8 mouse cellular contexts compared by ENCODE assay signal in genomic region chr9:56505083-56505792, GRCm38 (mm10).
A peak's percentile ranks its signal among the peaks of the same experiment; 100 is the strongest.
DNase-seq lines count a peak whose midpoint lies in the region; ATAC-seq and TF ChIP-seq lines count a peak whose summit lies in the region.

No protein-coding gene starts in this region.

- 79% methylated on average over 9 of the region's 9 CpGs for WGBS in spleen, adult 2 months
- 55% methylated on average over 9 of the region's 9 CpGs for WGBS in intestine, postnatal 0 days
- 29% methylated on average over 9 of the region's 9 CpGs for WGBS in lung, embryonic 16.5 days
- WGBS in stomach, embryonic 16.5 days = 35% methylated on average over 9 of the region's 9 CpGs

- H3K9me3 ChIP-seq in intestine, postnatal 0 days (ENCODE audit: control insufficient read depth) = no peaks in the 10 kb centered on the region
- H3K9me3 ChIP-seq in lung, embryonic 16.5 days (ENCODE audit: control insufficient read depth, low read length) = no peaks in the 10 kb centered on the region
- no peaks in the 10 kb centered on the region for H3K9me3 ChIP-seq in stomach, embryonic 16.5 days (replicated peaks; ENCODE audit: control insufficient read depth, low read length)

- no peak for ATAC-seq in intestine, postnatal 0 days
- peak; percentile 74 for ATAC-seq in lung, embryonic 16.5 days (ENCODE audit: low read depth)
- ATAC-seq in stomach, embryonic 16.5 days (ENCODE audit: insufficient read depth, low FRiP score) = peak; percentile 41; the same call in 1 of the 2 replicates

- H3K36me3 ChIP-seq in spleen, adult 2 months (ENCODE audit: control insufficient read depth, insufficient read depth, low read length) = no peaks in the 10 kb centered on the region
- no peaks in the 10 kb centered on the region for H3K36me3 ChIP-seq in intestine, postnatal 0 days (ENCODE audit: control insufficient read depth, insufficient read depth)
- H3K36me3 ChIP-seq in lung, embryonic 16.5 days (ENCODE audit: control insufficient read depth, insufficient read depth, low read length) = no peaks in the 10 kb centered on the region
- H3K36me3 ChIP-seq in stomach, embryonic 16.5 days (ENCODE audit: control insufficient read depth, insufficient read depth, low read length) = no peaks in the 10 kb centered on the region

- no peaks in the 10 kb centered on the region for H3K27me3 ChIP-seq in spleen, adult 2 months (ENCODE audit: control insufficient read depth, insufficient read depth, low read length)
- H3K27me3 ChIP-seq in intestine, postnatal 0 days (replicated peaks; ENCODE audit: control insufficient read depth, insufficient read depth, low read length) = no peaks in the 10 kb centered on the region
- H3K27me3 ChIP-seq in lung, embryonic 16.5 days (ENCODE audit: control insufficient read depth, insufficient read depth, low read depth, low read length) = no peaks in the 10 kb centered on the region
- H3K27me3 ChIP-seq in stomach, embryonic 16.5 days (ENCODE audit: control insufficient read depth, insufficient read depth, low read length) = no peaks in the 10 kb centered on the region

- H3K27ac ChIP-seq in spleen, adult 2 months (ENCODE audit: insufficient read depth, low read length) = peak overlapping the region; percentile 68
- 0 out of 2 replicates have a peak overlapping the region, but pooled peaks have one; percentile 11 for H3K27ac ChIP-seq in intestine, postnatal 0 days (ENCODE audit: low read depth, low read length)
- H3K27ac ChIP-seq in lung, embryonic 16.5 days (ENCODE audit: low read length) = peak overlapping the region; percentile 100
- peak overlapping the region; percentile 98 for H3K27ac ChIP-seq in stomach, embryonic 16.5 days (ENCODE audit: low read length)

- peaks cover 4% of the 10 kb centered on the region; the same call in 1 of the 2 replicates for H3K4me1 ChIP-seq in spleen, adult 2 months (ENCODE audit: control insufficient read depth, insufficient read depth, insufficient read length)
- H3K4me1 ChIP-seq in intestine, postnatal 0 days (replicated peaks; ENCODE audit: control insufficient read depth, insufficient read depth, low read length) = no peaks in the 10 kb centered on the region
- peaks cover 61% of the 10 kb centered on the region for H3K4me1 ChIP-seq in lung, embryonic 16.5 days (replicated peaks; ENCODE audit: control insufficient read depth, insufficient read depth, low read length)
- H3K4me1 ChIP-seq in stomach, embryonic 16.5 days (ENCODE audit: control insufficient read depth, insufficient read depth, low read length) = peaks cover 72% of the 10 kb centered on the region

- peak overlapping the region; percentile 94 for H3K4me2 ChIP-seq in intestine, postnatal 0 days (replicated peaks; ENCODE audit: low read depth)
- peak overlapping the region; percentile 78 for H3K4me2 ChIP-seq in lung, embryonic 16.5 days (ENCODE audit: low read depth, low read length)
- peak overlapping the region; percentile 74 for H3K4me2 ChIP-seq in stomach, embryonic 16.5 days (ENCODE audit: low read depth, low read length)

- no peak overlapping the region for H3K9ac ChIP-seq in intestine, postnatal 0 days (ENCODE audit: low read depth, low read length)
- peak overlapping the region; percentile 65; the same call in 1 of the 2 replicates for H3K9ac ChIP-seq in lung, embryonic 16.5 days (ENCODE audit: low read length)
- H3K9ac ChIP-seq in stomach, embryonic 16.5 days (ENCODE audit: low read length) = peak overlapping the region; percentile 36; the same call in 1 of the 2 replicates

- DNase-seq in spleen, adult 2 months (ENCODE audit: low read depth in 1 of 2, low spot score in 2 of 2) = no peak
- DNase-seq in spleen, postnatal 14 days (ENCODE audit: low spot score in 2 of 2) = no peak
- DNase-seq in heart, adult 18-20 months = peak; percentile 76 to 86
- no peak for DNase-seq in B cell, adult 2 months
- no peak for DNase-seq in layer of hippocampus, adult 9-11 months

- no peak overlapping the region for H3K4me3 ChIP-seq in spleen, adult 2 months (ENCODE audit: extremely low read depth, insufficient read depth, insufficient read length)
- H3K4me3 ChIP-seq in intestine, postnatal 0 days (ENCODE audit: low read depth, low read length) = no peak overlapping the region
- peak overlapping the region; percentile 48; the same call in 1 of the 2 replicates for H3K4me3 ChIP-seq in lung, embryonic 16.5 days (ENCODE audit: low read length)
- H3K4me3 ChIP-seq in stomach, embryonic 16.5 days (replicated peaks; ENCODE audit: low read length) = peak overlapping the region; percentile 50; the same call in 1 of the 2 replicates

- TF ChIP-seq POLR2A in spleen, adult 2 months (IDR thresholded peaks at IDR 0.05; ENCODE audit: low read depth, low read length) = no peak

- no peak for TF ChIP-seq CTCF in spleen, adult 2 months (IDR thresholded peaks at IDR 0.05; ENCODE audit: extremely low read depth, insufficient read depth, insufficient read length, insufficient replicate concordance)
- no peak for TF ChIP-seq CTCF in intestine, postnatal 0 days (IDR thresholded peaks at IDR 0.05; ENCODE audit: low read depth)

Comparison
In these comparisons a context has a peak if more than half of its experiments do, and no peak if none do; other contexts are left out.
1. DNase-seq: peak in heart, adult 18-20 months (2 of 2); none in spleen, adult 2 months (0 of 2), spleen, postnatal 14 days (0 of 2), B cell, adult 2 months (0 of 2) and layer of hippocampus, adult 9-11 months (single experiment).
2. H3K27ac ChIP-seq: peak in every context shown above with its lines; median percentile 100 in lung, embryonic 16.5 days; 98 in stomach, embryonic 16.5 days; 68 in spleen, adult 2 months; 11 in intestine, postnatal 0 days.
3. H3K4me3 ChIP-seq: peak in lung, embryonic 16.5 days (single experiment) and stomach, embryonic 16.5 days (single experiment); none in spleen, adult 2 months (single experiment) and intestine, postnatal 0 days (single experiment).
4. Peak in every context shown above with its lines, with median percentiles within 50 percentile points of each other: H3K4me2 ChIP-seq.